Mouse (Mus musculus): ENCODE results near the gene Ucp3.
A peak's percentile ranks its signal among the peaks of the same experiment; 100 is the strongest.

Gene Ucp3

DNA sequence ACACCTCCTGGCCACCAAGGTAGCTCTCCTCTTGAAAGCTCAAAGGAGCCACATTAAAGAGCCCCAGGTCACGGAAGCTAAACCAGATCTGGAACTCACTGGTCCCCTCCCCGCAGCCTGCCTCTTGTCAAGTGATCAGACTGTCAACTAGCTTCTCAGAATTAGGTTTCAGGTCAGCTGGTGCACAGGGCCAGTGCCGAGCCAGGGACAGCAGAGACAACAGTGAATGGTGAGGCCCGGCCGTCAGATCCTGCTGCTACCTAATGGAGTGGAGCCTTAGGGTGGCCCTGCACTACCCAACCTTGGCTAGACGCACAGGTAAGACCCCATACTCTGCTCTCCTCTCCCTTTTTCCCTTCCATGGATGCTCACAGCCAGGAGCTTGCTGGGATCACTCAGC, at the start of gene Ucp3:
TSS of gene Ucp3 (plus strand) at position 214 of the 400 bp plus-strand sequence.
- no peak for DNase-seq

DNA sequence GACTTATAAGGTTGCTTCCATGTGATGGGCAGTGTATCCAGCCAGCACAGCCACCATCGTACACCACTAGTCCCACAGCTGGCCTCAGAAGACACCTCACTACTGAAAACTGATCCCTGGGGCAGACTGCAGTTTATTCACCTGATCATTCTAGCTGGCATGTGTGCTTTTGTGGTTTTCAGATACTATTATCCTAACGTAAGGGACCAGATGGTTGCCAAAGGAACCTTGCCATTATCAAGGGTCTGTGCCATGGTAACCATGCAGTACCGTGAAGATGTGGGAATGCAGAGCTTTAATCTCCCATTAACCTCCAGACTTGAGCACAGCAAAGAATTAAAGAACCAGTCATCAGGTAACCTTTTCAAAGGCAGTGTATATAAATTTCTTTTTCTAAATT, 47.0 kb upstream of the Ucp3 start:
- DNase-seq = no peak

DNA sequence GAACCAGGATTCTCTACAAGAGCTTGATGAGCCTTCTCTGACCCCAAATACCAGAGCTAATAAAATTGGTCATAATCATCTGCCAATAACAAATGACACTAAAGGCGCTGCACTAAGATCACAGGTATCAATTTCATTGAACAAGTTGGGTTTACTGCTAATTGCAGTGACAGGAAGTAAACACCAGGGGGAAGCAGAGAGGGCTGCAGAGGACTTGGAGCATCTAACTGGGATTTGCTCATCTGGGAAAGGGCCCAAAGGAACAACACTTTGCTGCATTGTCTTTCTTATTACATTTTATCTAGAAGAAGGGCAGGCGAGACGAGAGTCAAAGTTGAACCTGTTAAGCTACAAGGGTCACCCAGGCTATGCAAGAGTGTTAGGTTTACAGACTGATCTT, 43.7 kb upstream of the Ucp3 start:
- peak; percentile 62 for DNase-seq

GRCm38 (mm10) chr7:100429911-100430310, 42.9 kb upstream of the Ucp3 start:
- DNase-seq = no peak

- DNase-seq = peak; percentile 32
These were observed 41.7 kb upstream of the Ucp3 start for GRCm38 (mm10) chr7:100431103-100431502.

DNA sequence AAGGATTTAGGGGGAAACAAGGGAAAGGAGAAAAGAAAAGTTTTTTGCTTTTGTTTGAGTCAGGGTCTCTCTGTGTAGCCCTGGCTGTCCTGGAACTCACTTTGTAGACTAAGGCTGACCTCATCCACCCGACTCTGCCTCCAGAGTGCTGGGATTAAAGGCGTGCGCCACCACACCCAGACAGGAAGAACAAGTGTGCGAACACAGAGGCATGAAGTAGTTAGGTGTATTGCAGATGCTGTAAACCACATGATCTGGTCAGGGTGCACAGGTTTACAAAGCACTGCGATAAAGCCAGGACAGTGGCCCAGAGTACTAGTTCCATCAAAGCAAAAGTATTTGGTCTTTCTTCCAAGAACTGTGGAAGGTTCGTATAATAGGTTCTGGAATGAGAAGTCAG, 39.5 kb upstream of the Ucp3 start:
- no peak for DNase-seq

GRCm38 (mm10) chr7:100443728-100444127, 29.1 kb upstream of the Ucp3 start:
- DNase-seq = no peak

DNA sequence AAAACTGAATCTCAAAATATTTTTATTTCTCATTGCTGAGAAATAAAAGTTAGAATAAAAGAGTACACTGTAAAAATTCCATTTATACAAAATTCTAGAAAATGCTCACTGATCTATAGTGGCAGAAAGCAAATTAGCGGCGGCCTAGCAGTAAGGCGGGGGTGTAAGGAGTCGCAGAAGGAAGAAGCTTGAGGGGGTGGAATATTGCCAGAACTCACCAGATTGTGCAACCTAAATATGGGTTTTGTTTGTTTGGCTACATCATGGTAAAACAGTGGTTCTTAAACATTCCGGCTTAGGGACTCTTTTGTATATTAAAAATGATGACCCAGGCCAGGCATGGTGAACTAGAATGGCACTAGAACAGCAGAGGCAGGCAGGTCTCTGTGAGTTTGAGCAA, 26.5 kb upstream of the Ucp3 start:
- DNase-seq = no peak

- no peak for DNase-seq
These were observed 24.3 kb upstream of the Ucp3 start for GRCm38 (mm10) chr7:100448530-100448929.

GRCm38 (mm10) chr7:100448985-100449384, 23.8 kb upstream of the Ucp3 start:
- DNase-seq = no peak

DNA sequence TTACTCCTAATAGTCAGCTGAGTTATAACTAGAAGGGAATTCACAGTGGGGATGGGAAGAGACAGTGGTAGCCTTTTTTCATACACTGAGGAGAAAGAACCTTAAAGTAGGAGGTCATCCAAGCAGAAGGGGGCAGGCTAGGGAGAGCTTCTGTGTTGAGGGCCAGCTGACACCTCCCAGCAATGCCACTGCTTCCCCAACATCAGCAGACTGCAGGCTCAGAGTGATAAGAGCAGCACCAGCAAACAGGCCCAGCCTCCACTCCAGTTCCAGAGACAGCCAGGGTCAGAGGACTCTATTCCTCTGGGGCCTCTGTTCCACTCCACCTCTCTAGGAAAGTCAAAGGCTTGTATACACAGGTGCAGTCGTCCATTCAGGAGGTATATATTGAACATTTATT, 14.6 kb upstream of the Ucp3 start:
- no peak for DNase-seq

GRCm38 (mm10) chr7:100459862-100460261, 12.9 kb upstream of the Ucp3 start:
- DNase-seq = no peak

GRCm38 (mm10) chr7:100461621-100462151, 11.1 kb upstream of the Ucp3 start:
- peak; percentile 79 for DNase-seq

GRCm38 (mm10) chr7:100463194-100463593, 9.6 kb upstream of the Ucp3 start:
- no peak for DNase-seq

GRCm38 (mm10) chr7:100463757-100464156, 9.0 kb upstream of the Ucp3 start:
- peak; percentile 63 for DNase-seq

DNA sequence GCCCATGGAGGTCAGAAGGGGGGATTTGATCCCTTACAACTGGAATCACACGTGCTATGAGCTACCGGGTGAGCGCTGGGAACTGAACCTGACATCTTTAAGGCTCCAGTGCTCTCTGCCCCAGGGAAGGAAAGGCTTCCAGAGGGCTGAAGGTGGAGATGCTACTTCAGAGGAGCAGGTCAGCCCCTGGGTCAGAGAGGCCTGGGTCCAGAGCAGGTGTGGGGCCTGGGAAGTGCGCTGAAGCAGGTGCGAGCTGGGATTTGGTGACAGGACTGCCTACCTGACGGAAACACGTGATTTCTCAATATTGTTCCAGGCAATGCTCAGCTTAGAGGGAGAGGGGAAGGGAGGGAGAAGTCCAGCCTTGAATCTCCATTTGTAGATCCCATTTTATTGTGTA, 8.5 kb upstream of the Ucp3 start:
- DNase-seq = no peak

GRCm38 (mm10) chr7:100465248-100465647, 7.5 kb upstream of the Ucp3 start:
- peak; percentile 84 for DNase-seq

DNA sequence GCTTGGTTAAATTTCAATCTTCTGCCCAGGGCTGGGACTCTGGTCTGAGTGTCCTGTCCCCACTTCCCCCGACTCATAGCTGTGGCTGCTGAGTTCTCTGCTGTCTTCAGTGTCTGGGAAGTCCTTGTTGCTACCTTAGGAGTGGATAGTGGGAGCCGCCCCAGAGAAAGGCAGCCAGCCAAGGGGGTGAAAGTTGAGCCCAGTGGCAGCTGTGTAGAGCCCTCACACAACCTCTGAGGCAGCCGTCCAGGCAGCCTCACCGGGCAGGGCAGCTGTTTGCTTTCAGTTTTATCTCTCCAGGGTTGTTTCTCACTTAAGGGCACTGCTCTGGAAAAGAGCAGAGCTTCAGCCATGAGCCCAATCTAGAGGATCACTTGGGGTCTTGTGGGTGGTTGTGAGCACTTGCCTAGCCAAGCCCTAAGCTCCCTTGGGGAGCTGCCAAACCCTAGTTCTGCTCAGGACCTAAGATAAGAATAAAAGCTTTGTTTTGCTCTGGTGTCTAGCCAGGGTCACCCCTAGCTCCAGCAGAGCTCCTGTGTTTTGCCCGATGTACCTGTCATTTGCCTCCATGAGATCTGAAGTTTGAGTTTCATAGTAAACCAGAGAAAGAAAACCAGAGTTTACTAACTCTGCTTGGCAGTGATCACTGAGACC, 7.0 kb upstream of the Ucp3 start:
- peak; percentile 91 for DNase-seq

GRCm38 (mm10) chr7:100466781-100467510, 5.8 kb upstream of the Ucp3 start:
- no peak for DNase-seq

DNA sequence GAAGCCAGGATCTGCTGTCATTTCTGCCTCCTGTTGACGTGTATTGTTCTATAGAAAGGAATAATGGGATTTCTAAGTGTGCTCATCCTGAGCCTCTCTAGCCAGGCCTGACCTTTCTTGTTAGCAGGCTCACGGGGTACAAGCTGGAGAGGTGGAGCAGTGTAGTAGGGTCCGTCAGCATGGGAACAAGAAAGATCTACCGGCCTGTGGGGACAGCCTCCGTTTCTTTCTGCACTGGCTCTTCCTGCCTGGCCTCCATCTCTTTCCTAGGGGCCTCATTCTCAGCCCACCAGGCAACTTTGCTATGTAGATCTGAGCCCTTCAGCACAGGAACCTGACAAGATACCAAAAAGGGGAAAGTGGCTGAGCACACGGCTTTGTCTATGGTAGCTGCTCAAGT, 4.0 kb upstream of the Ucp3 start:
- DNase-seq = no peak

- no peak for DNase-seq
These were observed 3.3 kb upstream of the Ucp3 start for GRCm38 (mm10) chr7:100469502-100469901.

DNA sequence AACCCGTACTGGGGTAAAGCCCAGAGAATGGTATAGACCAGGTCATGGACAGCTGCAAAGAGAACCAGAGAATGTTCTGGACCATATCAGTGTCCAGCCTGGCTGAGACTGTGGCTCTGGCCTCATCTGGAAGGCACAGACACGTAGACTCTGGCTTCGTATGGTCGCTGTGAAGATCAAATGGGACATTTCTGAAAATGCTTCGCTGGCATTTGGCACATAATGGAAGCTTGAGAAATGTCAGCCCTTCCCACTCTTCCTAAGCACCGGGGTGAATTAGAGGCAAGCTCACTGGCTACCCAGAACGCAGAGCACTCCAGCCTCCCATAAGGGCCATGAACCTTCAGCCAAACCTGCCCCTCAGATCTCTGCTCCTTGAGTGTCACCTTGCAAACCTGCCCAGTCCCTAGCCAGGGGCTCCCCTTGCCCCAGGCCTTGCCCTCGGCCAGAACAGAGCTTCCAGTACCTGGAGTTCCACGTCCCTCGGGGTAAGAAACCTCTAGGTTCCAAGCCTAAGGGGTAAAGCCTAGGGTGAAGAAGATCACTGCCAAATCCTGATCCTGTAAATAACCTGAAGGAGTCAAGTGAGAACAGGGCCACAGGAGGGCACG, 1.9 kb upstream of the Ucp3 start:
- no peak for DNase-seq

- no peak for DNase-seq
These were observed 1.4 kb upstream of the Ucp3 start for GRCm38 (mm10) chr7:100471407-100471797.

DNA sequence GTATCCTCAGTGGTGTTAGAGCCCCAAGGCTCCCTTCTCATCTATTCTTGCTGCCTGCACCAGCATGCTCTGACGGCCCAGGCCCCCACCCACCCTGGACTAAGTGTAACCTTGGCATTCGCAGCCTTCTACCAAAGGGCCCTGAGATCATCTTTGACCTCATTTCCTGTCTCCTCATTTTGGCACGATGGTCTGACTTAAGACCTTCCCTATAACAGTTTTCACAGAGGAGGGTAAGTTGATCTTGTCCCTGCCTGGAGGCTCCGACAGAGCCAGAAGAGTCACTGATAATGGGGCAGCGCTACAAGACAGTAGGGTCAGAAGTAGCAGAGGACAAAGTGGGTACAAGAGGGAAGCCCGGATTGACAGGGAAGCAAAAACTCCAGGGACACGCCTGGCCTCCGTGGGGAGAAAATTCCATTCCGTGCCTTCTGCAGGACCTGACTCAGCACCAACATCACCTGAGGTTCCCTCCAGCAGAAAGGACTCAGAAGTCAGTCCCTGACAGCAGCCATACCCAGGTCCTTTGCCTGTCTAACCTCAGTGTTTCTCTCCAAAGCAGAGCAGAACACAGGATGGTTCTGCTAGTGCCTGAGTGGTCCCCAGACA, 1.2 kb downstream of the Ucp3 start:
- no peak for DNase-seq
